Comparison of ENCODE assay signal across 1 mouse cellular context in genomic region chr6:122447848-122448247, GRCm38 (mm10).
TF ChIP-seq lines count a peak whose summit lies in the region.

No protein-coding gene starts in this region.

TF ChIP-seq in CH12.LX, 34 proteins besides CTCF, POLR2A, EP300 and RAD21 (continued from another document):
- TF ChIP-seq GABPA (IDR thresholded peaks at IDR 0.05; ENCODE audit: insufficient replicate concordance, low read depth, low read length), result no peak
- no peak for TF ChIP-seq NELFE (IDR thresholded peaks at IDR 0.05; ENCODE audit: low read depth, low read length)
- no peak for TF ChIP-seq HCFC1 (IDR thresholded peaks at IDR 0.05; ENCODE audit: low read depth, low read length)
- no peak for TF ChIP-seq USF2 (conservative IDR thresholded peaks at IDR 0.05; ENCODE audit: low read depth, low read length)
- TF ChIP-seq IRF4 (IDR thresholded peaks at IDR 0.05; ENCODE audit: low read depth, low read length), result peak; percentile 75
- TF ChIP-seq PAX5 (IDR thresholded peaks at IDR 0.05; ENCODE audit: low read length), result no peak
- no peak for TF ChIP-seq ZNF384 (IDR thresholded peaks at IDR 0.05; ENCODE audit: low read depth, low read length)
- TF ChIP-seq E2F4 (IDR thresholded peaks at IDR 0.05; ENCODE audit: insufficient replicate concordance, low read depth, low read length), result no peak
- no peak for TF ChIP-seq ZMIZ1 (IDR thresholded peaks at IDR 0.05; ENCODE audit: low read depth, low read length)
